Mouse (Mus musculus) limb, embryonic 14.5 days (tissue): ENCODE results near the gene Mogat2. TPM values are rescaled to one million over a fixed set of nuclear protein-coding genes. Genes with fewer than 3 reads are reported as not detected.

ENCODE experiments used
- ATAC-seq: fragments of 200-750 bp; cut with Nextera tagmentation; 2 replicates; pipeline ENCODE4 v1.8.0; 2017; ENCODE audit warnings: low read depth, moderate number of reproducible peaks, moderate TSS enrichment; ENCODE audit not compliant: low FRiP score
- DNase-seq: peaks from one replicate; pipeline ENCODE4 v3.0.0-alpha.2; 2015; ENCODE audit warnings: low spot score
- H3K27ac ChIP-seq: fragments of 300-500 bp; sonication (generic); replicated peaks from 2 replicates; pipeline ENCODE4 v1.5.1; 2014; ENCODE audit warnings: low read depth, mild to moderate bottlenecking, low read length, moderate library complexity, mixed read lengths
- H3K27me3 ChIP-seq: fragments of 300-500 bp; sonication (generic); 2 replicates; pipeline ENCODE4 v1.6.1; 2014; ENCODE audit warnings: low read length, mixed read lengths; ENCODE audit not compliant: control insufficient read depth, insufficient read depth
- H3K36me3 ChIP-seq: fragments of 300-500 bp; sonication (generic); 2 replicates; pipeline ENCODE4 v1.6.1; 2014; ENCODE audit warnings: mild to moderate bottlenecking, low read length, moderate library complexity, mixed read lengths; ENCODE audit not compliant: control insufficient read depth, insufficient read depth
- H3K4me1 ChIP-seq: fragments of 300-500 bp; sonication (generic); 2 replicates; pipeline ENCODE4 v1.6.1; 2014; ENCODE audit warnings: antibody characterized with exemption, low read length, mixed read lengths; ENCODE audit not compliant: control insufficient read depth, insufficient read depth
- H3K4me2 ChIP-seq: fragments of 300-500 bp; sonication (generic); replicated peaks from 2 replicates; pipeline ENCODE4 v1.6.1; 2014; ENCODE audit warnings: low read depth, mild to moderate bottlenecking, low read length, moderate library complexity; ENCODE audit not compliant: severe bottlenecking
- H3K4me3 ChIP-seq: fragments of 300-500 bp; sonication (generic); replicated peaks from 2 replicates; pipeline ENCODE4 v1.5.1; 2014; ENCODE audit warnings: low read length
- H3K9ac ChIP-seq: fragments of 300-500 bp; sonication (generic); 2 replicates; pipeline ENCODE4 v1.6.1; 2014; ENCODE audit warnings: mild to moderate bottlenecking, low read depth, low read length, moderate library complexity; ENCODE audit not compliant: severe bottlenecking
- H3K9me3 ChIP-seq: fragments of 300-500 bp; sonication (generic); 2 replicates; pipeline ENCODE4 v1.6.1; 2016; ENCODE audit warnings: low read length; ENCODE audit not compliant: control insufficient read depth
- POLR2A ChIP-seq: fragments of 200-500 bp; IDR thresholded peaks from 2 replicates; pipeline ENCODE4 v1.8.0; 2012; ENCODE audit warnings: inconsistent platforms, mild to moderate bottlenecking, moderate library complexity, borderline replicate concordance; ENCODE audit not compliant: insufficient read depth, insufficient read length; ENCODE audit errors: extremely low read depth
- WGBS: fragments of 180-500 bp; shearing (Covaris S2); extraction: QIAGEN DNeasy Blood & Tissue Kit; methylation state at CpG from one replicate; pipeline ENCODE4 v1.1.7; 2014; 5-methylcytosine and 5-hydroxymethylcytosine counted together
- polyA plus RNA-seq, 2 experiments: library from polyadenylated mRNA; depleted of rRNA in 1 of 2; stranded (reverse) in 1 of 2; unstranded in 1 of 2; fragments of >200 nt; fragmentation: Nextera tagmentation in 1 of 2; extraction: Ambion mirVana in 1 of 2; gene quantifications; 2 replicates each; pipeline versions ENCODE4 v1.2.1 to v1.2.3; 2012 to 2014

The Mogat2 gene
- polyA plus RNA-seq, 2 experiments: 2.2 to 4.5 TPM

DNA sequence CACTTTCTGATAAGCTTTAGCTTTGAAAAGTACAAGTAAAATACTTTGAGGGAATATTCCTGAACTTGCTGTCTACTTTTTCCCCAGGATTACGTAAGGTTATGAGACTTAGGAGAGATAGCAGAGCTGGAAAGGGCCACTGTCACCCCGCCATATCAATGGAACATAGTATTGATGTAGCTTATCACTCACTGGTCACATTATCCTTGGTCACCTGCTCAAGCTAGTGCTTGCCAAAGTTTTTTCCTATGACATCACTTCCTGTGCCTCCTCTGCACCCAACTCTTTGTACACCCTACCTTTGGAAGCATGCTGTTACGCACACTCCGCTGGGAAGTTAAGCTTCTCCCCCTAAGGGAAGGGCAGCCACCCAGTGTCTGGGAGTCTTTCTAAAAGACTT lies 29.7 kb downstream of the Mogat2 start:
- DNase-seq (no peak), ATAC-seq (no peak)
- no peak overlapping the region for H3K9ac ChIP-seq
- H3K4me2 ChIP-seq: no peak overlapping the region
- H3K9me3 ChIP-seq: no peaks in the 10 kb centered on the region
- WGBS: 91% methylated on average over 4 of the region's 4 CpGs
- H3K27me3 ChIP-seq: no peaks in the 10 kb centered on the region
- no peak for TF ChIP-seq POLR2A
- H3K36me3 ChIP-seq: no peaks in the 10 kb centered on the region
- H3K27ac ChIP-seq: no peak overlapping the region
- H3K4me3 ChIP-seq: no peak overlapping the region
- H3K4me1 ChIP-seq: no peaks in the 10 kb centered on the region

DNA sequence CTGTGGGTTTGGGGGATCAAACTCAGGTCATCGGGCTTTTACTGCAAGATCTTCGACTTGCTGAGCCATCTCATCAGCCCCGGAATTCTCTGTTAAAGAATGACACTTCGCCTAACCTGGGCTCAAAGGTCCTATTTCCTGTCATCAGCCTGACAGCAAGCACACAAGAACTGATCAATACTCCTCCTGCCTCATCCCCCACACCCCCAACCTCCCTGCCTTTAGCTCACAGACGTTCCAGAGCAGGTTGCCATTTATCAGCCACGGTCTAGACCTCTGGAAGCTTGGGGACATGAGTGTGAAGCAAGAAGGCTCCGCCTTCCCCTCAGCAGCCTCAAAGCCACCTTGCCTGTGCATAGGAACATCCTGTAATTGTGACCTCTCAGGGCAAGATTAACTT lies 32.1 kb downstream of the Mogat2 start:
- H3K4me3 ChIP-seq: no peak overlapping the region
- ATAC-seq: no peak
- whole genome bisulfite sequencing: 76% methylated on average over 7 of the region's 7 CpGs

DNA sequence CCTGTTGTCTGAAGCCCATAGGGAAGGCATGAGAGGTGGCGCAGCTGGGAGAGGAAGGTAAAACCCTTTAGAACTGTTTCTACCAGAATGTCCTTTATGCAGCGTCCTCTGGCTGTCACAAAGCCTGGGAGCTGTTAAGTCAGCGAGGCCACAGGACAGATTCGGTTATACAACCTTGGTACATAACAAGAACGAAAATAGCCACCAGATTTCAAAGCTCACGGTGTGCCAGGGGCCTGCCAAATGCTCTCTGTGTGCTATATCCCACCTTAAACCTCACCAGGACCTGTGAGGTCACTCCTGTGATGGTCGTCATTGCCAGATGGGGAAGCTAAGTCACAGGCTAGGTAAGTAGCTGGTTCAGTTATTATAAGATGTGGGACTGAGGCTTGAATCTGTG lies 36.3 kb downstream of the Mogat2 start:
- H3K4me1 ChIP-seq: no peaks in the 10 kb centered on the region
- no peak overlapping the region for H3K4me3 ChIP-seq
- no peaks in the 10 kb centered on the region for H3K36me3 ChIP-seq
- no peaks in the 10 kb centered on the region for H3K9me3 ChIP-seq
- DNase-seq (no peak), ATAC-seq (no peak)
- no peak for TF ChIP-seq POLR2A
- WGBS: 78% methylated on average over 7 of the region's 7 CpGs
- H3K9ac ChIP-seq: no peak overlapping the region
- H3K4me2 ChIP-seq: no peak overlapping the region
- no peak overlapping the region for H3K27ac ChIP-seq
- no peaks in the 10 kb centered on the region for H3K27me3 ChIP-seq

More for the DNA sequence above, 32.1 kb downstream of the Mogat2 start:
- no peaks in the 10 kb centered on the region for H3K9me3 ChIP-seq
- DNase-seq: no peak
- H3K27ac ChIP-seq: no peak overlapping the region
- no peaks in the 10 kb centered on the region for H3K36me3 ChIP-seq
- no peak overlapping the region for H3K4me2 ChIP-seq
- H3K9ac ChIP-seq: no peak overlapping the region
- no peaks in the 10 kb centered on the region for H3K4me1 ChIP-seq
- no peaks in the 10 kb centered on the region for H3K27me3 ChIP-seq
- TF ChIP-seq POLR2A: no peak

DNA sequence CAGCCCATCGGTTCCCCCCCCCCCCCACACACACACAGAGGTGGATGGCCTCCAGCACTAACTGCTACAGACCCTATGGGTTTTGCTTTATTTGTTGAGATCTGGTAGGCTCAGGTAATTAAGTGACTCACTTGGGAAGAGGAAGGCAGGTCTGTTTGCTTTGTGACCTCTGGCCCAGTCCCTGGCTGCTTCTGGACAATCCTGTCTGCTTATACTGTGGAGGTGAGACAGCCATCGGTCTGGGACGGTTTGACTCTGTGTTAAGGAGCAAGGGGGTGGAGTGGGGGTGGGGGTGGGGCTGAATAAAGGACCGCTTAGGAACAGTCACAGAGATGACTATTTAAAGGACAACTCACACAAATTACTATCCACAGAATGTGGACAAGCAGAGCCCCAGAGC lies 38.1 kb downstream of the Mogat2 start:
- no peak overlapping the region for H3K9ac ChIP-seq
- no peaks in the 10 kb centered on the region for H3K27me3 ChIP-seq
- H3K36me3 ChIP-seq: no peaks in the 10 kb centered on the region
- H3K27ac ChIP-seq: no peak overlapping the region
- ATAC-seq (no peak), DNase-seq (no peak)
- H3K4me3 ChIP-seq: no peak overlapping the region
- H3K4me2 ChIP-seq: no peak overlapping the region
- H3K9me3 ChIP-seq: no peaks in the 10 kb centered on the region
- TF ChIP-seq POLR2A: no peak
- 17% methylated on average over 4 of the region's 4 CpGs for WGBS
- H3K4me1 ChIP-seq: no peaks in the 10 kb centered on the region

DNA sequence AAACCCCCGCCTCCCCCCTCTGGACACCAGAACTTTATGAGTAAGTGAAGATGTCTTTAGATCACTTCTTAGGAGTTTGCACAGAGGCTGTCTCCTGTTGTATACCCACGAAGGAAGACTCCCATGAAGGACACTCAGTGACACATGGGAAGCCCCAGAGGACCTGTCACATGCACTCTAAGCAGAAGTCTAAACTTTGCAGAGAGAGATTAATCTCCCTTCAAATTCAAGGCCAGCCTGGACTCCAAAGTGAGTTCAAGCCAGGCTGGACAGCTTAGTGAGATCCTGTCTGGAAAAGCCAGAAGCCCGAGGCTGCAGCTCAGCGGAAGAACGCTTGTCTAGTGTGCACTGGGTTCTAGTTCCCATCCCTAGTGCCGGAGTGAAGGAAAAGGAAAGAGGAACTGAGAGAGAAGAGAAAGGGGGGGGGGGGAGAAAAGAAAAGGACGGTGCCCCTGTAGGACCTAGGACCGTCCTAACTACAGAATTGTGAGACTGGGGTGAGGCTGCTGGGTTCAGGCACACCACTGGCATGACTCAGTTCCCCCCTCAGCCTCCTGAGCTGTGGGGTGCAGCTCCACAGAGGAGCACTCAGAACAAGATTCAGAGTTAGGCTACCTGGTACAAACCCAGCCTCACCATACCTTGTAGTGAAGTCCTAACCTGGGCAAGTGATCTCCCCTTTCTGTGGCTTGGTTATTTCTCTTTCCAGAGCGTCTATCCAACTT lies 38.8 kb downstream of the Mogat2 start:
- TF ChIP-seq POLR2A: no peak
- ATAC-seq (no peak), DNase-seq (no peak)
- Histone ChIP-seq H3K4me2 (no peak overlapping the region), H3K9ac (no peak overlapping the region), H3K4me3 (no peak overlapping the region), H3K27me3 (no peaks in the 10 kb centered on the region), H3K4me1 (no peaks in the 10 kb centered on the region), H3K9me3 (no peaks in the 10 kb centered on the region), H3K36me3 (no peaks in the 10 kb centered on the region), H3K27ac (no peak overlapping the region)
- WGBS: 73% methylated on average over 9 of the region's 9 CpGs

DNA sequence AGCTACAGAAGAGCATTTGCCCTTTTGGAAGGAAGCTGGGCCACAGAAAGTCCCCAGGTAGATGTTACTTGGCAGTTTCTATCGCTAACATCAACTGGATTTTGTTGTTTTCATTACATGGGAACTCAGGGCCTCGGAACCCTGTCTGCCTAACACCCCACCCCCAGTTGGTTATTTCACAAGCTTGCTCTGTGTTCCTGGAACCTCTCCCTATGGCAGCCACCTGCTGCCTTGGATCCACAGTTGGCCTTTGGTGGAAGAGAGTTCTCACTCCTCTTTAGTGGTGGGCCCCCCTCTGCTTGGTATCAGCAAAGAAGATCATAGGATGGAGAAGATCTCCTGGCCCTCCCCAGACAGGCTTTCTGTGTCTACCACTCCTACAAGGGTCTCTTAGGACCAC lies 39.6 kb downstream of the Mogat2 start:
- no peak for TF ChIP-seq POLR2A
- H3K4me1 ChIP-seq: no peaks in the 10 kb centered on the region
- H3K27me3 ChIP-seq: no peaks in the 10 kb centered on the region
- DNase-seq (no peak), ATAC-seq (no peak)
- 75% methylated on average over 2 of the region's 2 CpGs for WGBS
- H3K36me3 ChIP-seq: no peaks in the 10 kb centered on the region
- no peaks in the 10 kb centered on the region for H3K9me3 ChIP-seq
- H3K27ac ChIP-seq: no peak overlapping the region
- H3K4me3 ChIP-seq: no peak overlapping the region
- no peak overlapping the region for H3K4me2 ChIP-seq
- no peak overlapping the region for H3K9ac ChIP-seq
